Mouse (Mus musculus): ENCODE measurements at regions not wholly inside any gene's neighbourhood (a gene's known extent, or its start where the extent isn't known, plus 50 kb on each side); places are given as distances from the start of the nearest gene placed in this dataset.

DNA sequence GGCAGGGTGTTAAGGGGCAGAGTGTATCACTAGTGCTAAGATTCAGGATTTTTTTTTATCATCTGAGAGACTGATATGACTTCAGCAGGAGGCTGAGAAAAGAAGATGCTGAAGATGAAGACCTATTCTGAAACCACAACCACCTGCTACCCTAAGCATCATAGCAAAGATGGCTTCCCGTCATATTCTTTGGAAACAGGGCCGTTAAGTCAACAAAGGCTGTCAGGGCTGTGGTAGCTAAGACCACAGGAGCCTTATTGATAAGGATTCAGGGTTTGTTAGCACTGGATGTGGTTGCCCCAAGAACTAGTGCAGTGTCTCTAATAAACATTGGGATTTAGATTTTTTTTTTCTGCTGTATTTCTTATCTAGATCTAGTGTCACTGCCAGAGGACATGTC is 56.7 kb upstream of the Rasgrp1 start:
- Histone ChIP-seq H3K4me3 (replicated peaks; ENCODE audit: low read length) (no peak overlapping the region), H3K4me1 (replicated peaks; ENCODE audit: control insufficient read depth, insufficient read depth, low read length) (no peaks in the 10 kb centered on the region), H3K4me2 (ENCODE audit: low read length) (no peak overlapping the region), H3K9ac (replicated peaks; ENCODE audit: low read depth, low read length) (no peak overlapping the region), H3K27ac (ENCODE audit: low read length) (no peak overlapping the region), H3K9me3 (ENCODE audit: control insufficient read depth, low read length) (no peaks in the 10 kb centered on the region), H3K27me3 (replicated peaks; ENCODE audit: control insufficient read depth, insufficient read depth, low read length) (no peaks in the 10 kb centered on the region), H3K36me3 (ENCODE audit: control insufficient read depth, insufficient read depth) (no peaks in the 10 kb centered on the region)
- ATAC-seq: no peak
- 70% methylated on average over 2 of the region's 2 CpGs for WGBS

DNA sequence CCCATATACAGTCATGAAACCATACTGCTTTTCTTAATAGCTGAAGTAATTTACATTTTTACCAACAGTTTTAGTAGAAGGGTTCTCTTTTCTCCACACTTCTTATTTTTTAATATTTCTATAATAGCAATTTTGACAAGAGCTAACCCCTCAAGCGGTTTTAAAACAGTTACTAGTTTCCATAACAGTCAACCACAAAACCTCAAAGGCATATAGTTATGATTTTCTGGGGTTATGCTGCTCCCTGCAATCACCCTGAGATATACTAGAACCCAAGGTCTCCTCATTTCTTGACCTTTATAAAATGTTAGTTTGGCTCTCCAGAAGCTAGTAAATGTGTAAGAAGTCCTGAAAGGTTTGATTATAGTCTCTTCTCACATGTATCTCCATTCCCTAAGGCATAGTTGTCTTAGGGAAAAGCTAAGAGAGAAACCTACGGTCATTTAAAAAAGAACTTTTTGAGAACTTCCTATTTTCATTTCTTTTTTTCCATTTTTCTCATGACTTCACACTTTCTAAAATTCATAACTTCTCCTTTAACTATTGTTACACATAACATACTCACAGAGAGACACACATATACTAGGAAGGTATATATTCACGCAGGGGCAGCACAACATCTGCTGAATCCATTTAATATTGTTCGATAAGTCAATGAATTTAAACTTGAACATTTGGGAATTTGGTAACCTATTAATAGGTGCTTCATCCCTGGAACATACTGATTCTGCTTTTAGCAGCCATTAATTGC is 60.8 kb upstream of the Rasgrp1 start:
- no peak overlapping the region for H3K9ac ChIP-seq (replicated peaks; ENCODE audit: low read depth, low read length)
- no peaks in the 10 kb centered on the region for H3K9me3 ChIP-seq (ENCODE audit: control insufficient read depth, low read length)
- H3K4me2 ChIP-seq (ENCODE audit: low read length): no peak overlapping the region
- no peaks in the 10 kb centered on the region for H3K36me3 ChIP-seq (ENCODE audit: control insufficient read depth, insufficient read depth)
- 96% methylated on average over 4 of the region's 4 CpGs for WGBS
- H3K4me3 ChIP-seq (replicated peaks; ENCODE audit: low read length): no peak overlapping the region
- no peaks in the 10 kb centered on the region for H3K4me1 ChIP-seq (replicated peaks; ENCODE audit: control insufficient read depth, insufficient read depth, low read length)
- no peak for ATAC-seq
- H3K27me3 ChIP-seq (replicated peaks; ENCODE audit: control insufficient read depth, insufficient read depth, low read length): no peaks in the 10 kb centered on the region
- no peak overlapping the region for H3K27ac ChIP-seq (ENCODE audit: low read length)

DNA sequence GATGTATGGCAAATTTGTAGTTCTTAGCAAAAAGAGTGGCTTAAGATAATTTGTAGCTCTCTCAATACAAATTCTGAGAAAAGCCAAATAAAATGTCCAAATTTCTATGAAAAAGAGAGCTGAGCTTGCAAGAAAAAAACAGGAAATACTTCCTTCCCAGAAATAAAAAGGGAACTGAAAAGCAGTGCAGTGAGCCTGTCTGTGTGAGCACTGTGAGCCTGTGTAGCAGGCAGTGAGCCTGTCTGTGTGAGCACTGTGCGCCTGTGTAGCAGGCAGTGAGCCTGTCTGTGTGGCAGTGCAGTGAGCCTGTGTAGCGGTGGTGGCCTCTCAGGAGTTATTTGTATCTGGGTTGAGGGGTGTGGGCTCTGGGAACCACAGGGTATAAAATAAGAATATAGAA is 62.7 kb upstream of the Rasgrp1 start:
- Histone ChIP-seq H3K9me3 (ENCODE audit: control insufficient read depth, low read length) (no peaks in the 10 kb centered on the region), H3K4me2 (ENCODE audit: low read length) (no peak overlapping the region), H3K27ac (ENCODE audit: low read length) (no peak overlapping the region), H3K27me3 (replicated peaks; ENCODE audit: control insufficient read depth, insufficient read depth, low read length) (no peaks in the 10 kb centered on the region), H3K4me3 (replicated peaks; ENCODE audit: low read length) (no peak overlapping the region), H3K36me3 (ENCODE audit: control insufficient read depth, insufficient read depth) (no peaks in the 10 kb centered on the region), H3K9ac (replicated peaks; ENCODE audit: low read depth, low read length) (no peak overlapping the region), H3K4me1 (replicated peaks; ENCODE audit: control insufficient read depth, insufficient read depth, low read length) (no peaks in the 10 kb centered on the region)
- 30% methylated on average over 2 of the region's 2 CpGs for WGBS
- 0 out of 2 replicates have a peak, but pooled peaks have one; percentile 62 for ATAC-seq

DNA sequence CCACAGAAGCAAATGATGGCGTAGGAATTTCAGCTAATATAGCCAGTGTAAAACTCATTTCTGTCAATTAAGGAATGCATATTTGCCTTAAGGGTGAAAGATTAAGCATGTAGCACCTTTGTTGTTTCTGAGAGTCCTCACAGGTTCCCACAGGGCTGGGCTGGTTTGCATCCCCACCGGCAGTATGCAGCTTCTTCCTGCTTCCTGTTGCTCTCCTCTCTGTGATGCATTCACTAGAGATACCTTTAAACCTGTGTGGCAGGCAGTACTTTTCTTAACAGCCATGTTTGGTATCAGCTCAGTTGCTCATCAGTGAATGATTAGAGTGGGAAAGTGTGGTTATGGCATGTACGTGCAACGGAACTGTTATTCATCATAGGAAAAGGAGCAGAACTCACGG is 65.4 kb upstream of the Rasgrp1 start:
- Histone ChIP-seq H3K9ac (replicated peaks; ENCODE audit: low read depth, low read length) (no peak overlapping the region), H3K36me3 (ENCODE audit: control insufficient read depth, insufficient read depth) (no peaks in the 10 kb centered on the region), H3K4me1 (replicated peaks; ENCODE audit: control insufficient read depth, insufficient read depth, low read length) (no peaks in the 10 kb centered on the region), H3K9me3 (ENCODE audit: control insufficient read depth, low read length) (no peaks in the 10 kb centered on the region), H3K4me3 (replicated peaks; ENCODE audit: low read length) (no peak overlapping the region), H3K27ac (ENCODE audit: low read length) (no peak overlapping the region), H3K4me2 (ENCODE audit: low read length) (no peak overlapping the region), H3K27me3 (replicated peaks; ENCODE audit: control insufficient read depth, insufficient read depth, low read length) (no peaks in the 10 kb centered on the region)
- WGBS: 86% methylated on average over 5 of the region's 5 CpGs
- no peak for ATAC-seq

DNA sequence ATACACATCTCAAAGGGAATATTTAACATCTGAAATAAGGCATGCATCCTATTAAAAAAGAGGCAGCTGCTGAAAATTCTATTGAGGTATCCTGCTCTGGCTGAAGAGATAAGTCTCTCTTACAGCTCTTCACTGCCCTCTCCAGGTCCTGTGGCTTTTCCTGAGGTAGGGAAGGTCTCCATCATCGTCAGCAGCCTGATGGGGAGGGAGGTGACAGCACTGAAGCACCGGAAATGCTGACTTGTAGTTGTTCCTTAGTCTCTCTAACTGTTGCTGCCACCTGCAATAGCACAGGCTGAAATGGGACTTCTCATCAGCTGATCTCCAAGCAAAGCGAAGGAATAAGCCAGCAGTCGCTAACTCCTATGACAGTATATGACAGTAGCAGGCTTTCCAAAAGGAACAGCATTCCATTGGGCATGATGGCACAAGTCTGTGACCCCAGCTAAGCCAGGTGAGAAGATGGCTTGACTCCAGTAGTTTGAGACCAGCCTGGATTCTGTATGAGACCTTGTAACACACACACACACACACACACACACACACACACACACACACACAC is 69.3 kb upstream of the Rasgrp1 start:
- no peak overlapping the region for H3K27ac ChIP-seq (ENCODE audit: low read length)
- whole genome bisulfite sequencing: 47% methylated on average over 4 of the region's 4 CpGs
- no peak overlapping the region for H3K4me3 ChIP-seq (replicated peaks; ENCODE audit: low read length)
- no peak overlapping the region for H3K9ac ChIP-seq (replicated peaks; ENCODE audit: low read depth, low read length)
- H3K36me3 ChIP-seq (ENCODE audit: control insufficient read depth, insufficient read depth): no peaks in the 10 kb centered on the region
- H3K4me1 ChIP-seq (replicated peaks; ENCODE audit: control insufficient read depth, insufficient read depth, low read length): no peaks in the 10 kb centered on the region
- no peaks in the 10 kb centered on the region for H3K9me3 ChIP-seq (ENCODE audit: control insufficient read depth, low read length)
- ATAC-seq: no peak
- H3K4me2 ChIP-seq (ENCODE audit: low read length): no peak overlapping the region
- no peaks in the 10 kb centered on the region for H3K27me3 ChIP-seq (replicated peaks; ENCODE audit: control insufficient read depth, insufficient read depth, low read length)

DNA sequence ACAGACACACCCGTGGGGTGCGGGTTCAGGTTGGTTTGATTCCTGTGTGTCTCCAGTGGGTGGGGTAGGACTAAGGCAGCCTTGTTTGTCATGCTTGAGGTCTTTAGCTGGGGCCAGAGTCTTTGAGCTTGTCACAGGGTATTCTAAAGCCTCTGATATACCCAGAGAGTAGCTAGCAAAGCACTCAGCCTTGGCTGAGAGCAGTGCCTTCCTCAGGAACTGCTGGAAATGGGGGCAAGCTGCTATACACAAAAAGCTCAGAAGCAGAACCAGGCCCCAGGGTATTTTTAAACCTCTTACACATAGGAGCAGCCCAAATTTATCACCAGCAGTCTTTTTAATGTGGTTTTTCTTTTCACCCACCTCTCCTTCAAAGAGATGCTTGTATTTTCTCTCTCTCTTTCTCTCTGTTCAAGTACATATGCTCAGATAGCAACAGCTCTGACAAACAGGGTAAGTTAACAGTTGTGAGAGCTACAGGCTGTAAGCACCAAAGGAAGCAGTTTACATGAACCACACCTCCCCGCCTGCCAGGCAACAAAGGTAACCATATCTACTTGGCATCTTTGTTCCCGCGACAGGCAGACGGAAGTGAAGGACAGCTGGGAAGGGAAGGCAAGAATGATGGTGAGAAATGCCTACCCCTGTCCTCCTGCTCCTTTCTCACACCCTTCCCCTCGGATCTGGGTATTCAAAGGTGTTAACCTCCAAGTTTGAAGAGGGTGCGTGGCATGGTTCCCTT is 74.6 kb upstream of the Rasgrp1 start:
- 83% methylated on average over 8 of the region's 8 CpGs for WGBS
- no peaks in the 10 kb centered on the region for H3K9me3 ChIP-seq (ENCODE audit: control insufficient read depth, low read length)
- no peaks in the 10 kb centered on the region for H3K4me1 ChIP-seq (replicated peaks; ENCODE audit: control insufficient read depth, insufficient read depth, low read length)
- H3K9ac ChIP-seq (replicated peaks; ENCODE audit: low read depth, low read length): no peak overlapping the region
- no peak overlapping the region for H3K27ac ChIP-seq (ENCODE audit: low read length)
- no peak overlapping the region for H3K4me3 ChIP-seq (replicated peaks; ENCODE audit: low read length)
- ATAC-seq: no peak
- no peaks in the 10 kb centered on the region for H3K27me3 ChIP-seq (replicated peaks; ENCODE audit: control insufficient read depth, insufficient read depth, low read length)
- no peaks in the 10 kb centered on the region for H3K36me3 ChIP-seq (ENCODE audit: control insufficient read depth, insufficient read depth)
- no peak overlapping the region for H3K4me2 ChIP-seq (ENCODE audit: low read length)

DNA sequence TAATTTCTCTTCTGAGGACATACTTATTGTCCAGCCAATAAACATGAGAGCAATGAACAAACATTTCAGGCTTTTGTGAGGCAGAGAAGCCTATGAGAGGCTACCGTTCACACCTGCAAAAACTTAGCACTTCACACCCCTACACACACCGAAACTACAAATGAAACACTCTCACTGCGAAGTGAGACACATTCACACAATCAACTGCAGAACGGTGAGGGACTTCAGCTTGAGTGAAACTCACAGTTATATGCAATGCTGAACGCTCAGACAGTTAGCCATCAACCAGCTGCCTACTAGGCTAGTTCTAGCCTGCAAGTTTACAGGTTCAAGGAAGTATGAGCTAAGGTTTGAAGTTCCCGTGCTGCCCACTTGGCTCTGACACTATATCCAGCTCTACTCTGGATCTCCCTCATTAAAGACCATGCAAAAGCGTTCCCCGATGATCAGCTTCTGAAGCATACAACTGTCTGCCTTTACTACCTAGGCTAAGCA is 75.4 kb upstream of the Rasgrp1 start:
- no peak overlapping the region for H3K4me3 ChIP-seq (replicated peaks; ENCODE audit: low read length)
- no peak overlapping the region for H3K27ac ChIP-seq (ENCODE audit: low read length)
- no peak overlapping the region for H3K4me2 ChIP-seq (ENCODE audit: low read length)
- H3K9ac ChIP-seq (replicated peaks; ENCODE audit: low read depth, low read length): no peak overlapping the region
- ATAC-seq: no peak
- H3K36me3 ChIP-seq (ENCODE audit: control insufficient read depth, insufficient read depth): no peaks in the 10 kb centered on the region
- 93% methylated on average over 8 of the region's 8 CpGs for WGBS
- no peaks in the 10 kb centered on the region for H3K27me3 ChIP-seq (replicated peaks; ENCODE audit: control insufficient read depth, insufficient read depth, low read length)
- no peaks in the 10 kb centered on the region for H3K4me1 ChIP-seq (replicated peaks; ENCODE audit: control insufficient read depth, insufficient read depth, low read length)
- no peaks in the 10 kb centered on the region for H3K9me3 ChIP-seq (ENCODE audit: control insufficient read depth, low read length)

DNA sequence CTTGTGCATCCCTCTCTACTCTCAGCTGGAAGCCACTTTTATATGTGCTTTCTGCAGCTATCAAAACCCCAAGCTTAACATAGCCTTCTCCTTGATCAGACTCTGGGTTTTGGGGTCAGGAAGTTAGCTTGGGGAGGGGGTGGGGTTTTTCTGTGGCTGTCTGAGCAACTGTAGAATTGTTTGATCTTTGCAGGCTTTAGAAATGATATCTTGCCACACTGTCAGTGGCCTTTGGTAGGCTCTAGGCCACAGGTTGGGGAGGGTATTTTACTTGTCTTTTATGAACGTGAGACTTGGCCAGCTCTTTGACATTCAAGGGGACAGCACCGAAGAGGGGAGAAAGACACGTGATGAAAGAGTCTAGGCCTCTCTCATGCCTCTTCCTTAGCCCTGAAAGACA is 75.9 kb upstream of the Rasgrp1 start:
- Histone ChIP-seq H3K9ac (replicated peaks; ENCODE audit: low read depth, low read length) (no peak overlapping the region), H3K4me3 (replicated peaks; ENCODE audit: low read length) (no peak overlapping the region), H3K27ac (ENCODE audit: low read length) (no peak overlapping the region), H3K36me3 (ENCODE audit: control insufficient read depth, insufficient read depth) (no peaks in the 10 kb centered on the region), H3K4me2 (ENCODE audit: low read length) (no peak overlapping the region), H3K27me3 (replicated peaks; ENCODE audit: control insufficient read depth, insufficient read depth, low read length) (no peaks in the 10 kb centered on the region), H3K4me1 (replicated peaks; ENCODE audit: control insufficient read depth, insufficient read depth, low read length) (no peaks in the 10 kb centered on the region), H3K9me3 (ENCODE audit: control insufficient read depth, low read length) (no peaks in the 10 kb centered on the region)
- no peak for ATAC-seq
- WGBS: 83% methylated on average over 3 of the region's 3 CpGs

DNA sequence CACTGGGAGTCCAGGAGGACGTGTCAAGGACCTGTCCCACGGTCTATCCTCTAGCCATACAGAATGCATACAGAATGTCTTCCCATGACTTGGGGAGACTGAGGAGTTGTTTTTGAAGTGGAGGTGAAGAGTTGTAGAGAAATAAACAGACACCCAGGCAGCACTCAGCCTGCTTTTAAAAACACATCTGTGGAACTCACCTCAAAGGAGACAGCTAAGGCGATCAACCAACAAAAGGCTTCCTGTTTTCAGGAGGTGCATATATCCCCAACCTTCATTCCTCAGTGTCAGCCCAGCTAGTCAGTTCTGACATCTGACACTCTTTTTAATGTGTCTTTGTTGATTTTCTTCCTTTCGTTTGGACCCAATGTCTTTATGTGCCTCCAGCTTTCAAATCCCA is 78.6 kb upstream of the Rasgrp1 start:
- ATAC-seq: no peak
- WGBS: 78% methylated on average over 4 of the region's 4 CpGs
- Histone ChIP-seq H3K27ac (ENCODE audit: low read length) (no peak overlapping the region), H3K4me1 (replicated peaks; ENCODE audit: control insufficient read depth, insufficient read depth, low read length) (no peaks in the 10 kb centered on the region), H3K9me3 (ENCODE audit: control insufficient read depth, low read length) (no peaks in the 10 kb centered on the region), H3K9ac (replicated peaks; ENCODE audit: low read depth, low read length) (no peak overlapping the region), H3K4me2 (ENCODE audit: low read length) (no peak overlapping the region), H3K4me3 (replicated peaks; ENCODE audit: low read length) (no peak overlapping the region), H3K27me3 (replicated peaks; ENCODE audit: control insufficient read depth, insufficient read depth, low read length) (no peaks in the 10 kb centered on the region), H3K36me3 (ENCODE audit: control insufficient read depth, insufficient read depth) (no peaks in the 10 kb centered on the region)
